Mouse (Mus musculus): ENCODE results near the gene Cln6. TPM values are rescaled to one million over a fixed set of nuclear protein-coding genes. Genes with fewer than 3 reads are reported as not detected.
"Not testable (repeated sequence)": the region's sequence is repeated elsewhere in the genome, so short reads cannot be mapped to it uniquely, and the experiment has no call there.

The Cln6 gene
- total RNA-seq, 2 experiments from 2014 or later: 21.8 to 57.7 TPM

DNA sequence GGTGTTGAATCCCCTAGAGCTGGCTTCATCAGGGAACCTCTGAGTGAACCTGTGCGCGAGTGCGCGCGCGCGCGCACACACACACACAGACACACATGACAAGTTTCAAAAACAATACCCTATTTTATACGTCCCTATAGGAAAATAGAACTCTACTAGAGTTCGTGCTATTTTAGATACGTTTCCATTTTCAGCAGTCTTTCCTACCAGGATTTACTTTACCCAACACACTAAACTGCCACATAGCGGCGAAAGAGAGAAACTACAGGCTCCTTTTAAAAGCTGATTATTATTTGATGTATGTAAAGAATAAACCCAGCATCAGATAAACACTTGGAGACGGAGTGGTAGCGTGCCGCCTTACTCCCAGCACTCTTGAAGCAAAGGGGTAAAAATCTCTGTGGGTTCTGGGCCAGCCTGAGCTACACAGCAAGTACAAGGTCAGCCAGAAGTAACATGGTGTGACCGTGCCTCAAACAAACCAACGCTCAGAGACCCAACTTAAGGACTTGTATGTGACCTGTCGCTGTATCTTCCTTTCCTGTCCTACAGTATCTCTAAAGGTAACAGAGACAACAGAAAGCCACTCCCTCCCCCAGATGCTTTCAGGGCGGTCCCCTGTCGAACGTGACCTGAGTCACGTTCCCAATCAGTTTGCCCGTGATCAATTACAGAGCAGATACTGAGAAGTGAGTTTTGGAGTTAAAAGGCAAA, 10.5 kb upstream of the Cln6 start:
- ATAC-seq (replicated peaks; ENCODE audit: low FRiP score, low TSS enrichment, poor library complexity, severe bottlenecking): peak; percentile 46

DNA sequence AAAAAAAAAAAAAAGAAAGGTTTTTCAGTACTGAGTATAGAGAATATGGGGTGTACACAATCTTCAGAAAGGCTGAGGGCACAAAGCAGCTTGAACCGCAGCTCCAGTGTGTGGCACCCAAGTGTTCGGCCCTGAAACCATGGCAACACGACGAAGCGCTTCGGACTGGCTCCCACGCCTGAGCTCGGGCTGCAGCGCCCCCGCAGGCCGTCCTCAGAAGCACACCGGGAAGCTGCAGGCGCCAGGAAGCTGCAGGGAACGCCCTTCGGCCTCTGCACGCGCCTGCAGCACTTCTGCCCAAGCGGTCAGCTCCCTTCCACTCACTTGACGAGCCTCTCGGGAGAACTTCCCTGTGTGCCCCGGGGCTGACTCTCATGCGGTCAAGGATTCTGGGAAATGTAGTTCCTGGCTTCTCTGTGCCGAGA, 9.9 kb upstream of the Cln6 start:
- peak; percentile 97 for ATAC-seq (replicated peaks; ENCODE audit: low FRiP score, low TSS enrichment, poor library complexity, severe bottlenecking)

- no peak for ATAC-seq (replicated peaks; ENCODE audit: low FRiP score, low TSS enrichment, poor library complexity, severe bottlenecking)
Observed at GRCm38 (mm10) chr9:62829877-62830276, 8.7 kb upstream of the Cln6 start.

DNA sequence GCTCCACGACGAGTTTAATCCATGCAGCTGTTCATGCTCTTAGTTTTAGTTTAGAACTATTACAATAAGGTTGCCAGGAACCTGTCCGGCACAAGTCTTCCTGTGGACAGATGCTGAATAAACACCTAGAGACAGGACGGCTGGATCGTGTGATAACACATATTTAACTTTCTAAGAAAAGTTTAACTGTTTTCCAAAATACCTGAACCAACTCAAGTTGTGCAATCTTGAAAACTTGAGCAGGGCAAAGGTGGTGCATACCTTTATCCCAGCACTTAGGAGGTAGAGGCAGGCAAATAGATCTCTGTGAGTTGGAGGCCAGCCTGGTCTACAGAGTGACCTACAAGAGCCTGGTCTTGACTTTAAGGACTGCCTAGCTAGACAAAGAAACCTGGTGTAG, 3.7 kb upstream of the Cln6 start:
- ATAC-seq (replicated peaks; ENCODE audit: low FRiP score, low TSS enrichment, poor library complexity, severe bottlenecking): no peak

GRCm38 (mm10) chr9:62835705-62836446, 2.7 kb upstream of the Cln6 start:
- no peak for ATAC-seq (replicated peaks; ENCODE audit: low FRiP score, low TSS enrichment, poor library complexity, severe bottlenecking)

DNA sequence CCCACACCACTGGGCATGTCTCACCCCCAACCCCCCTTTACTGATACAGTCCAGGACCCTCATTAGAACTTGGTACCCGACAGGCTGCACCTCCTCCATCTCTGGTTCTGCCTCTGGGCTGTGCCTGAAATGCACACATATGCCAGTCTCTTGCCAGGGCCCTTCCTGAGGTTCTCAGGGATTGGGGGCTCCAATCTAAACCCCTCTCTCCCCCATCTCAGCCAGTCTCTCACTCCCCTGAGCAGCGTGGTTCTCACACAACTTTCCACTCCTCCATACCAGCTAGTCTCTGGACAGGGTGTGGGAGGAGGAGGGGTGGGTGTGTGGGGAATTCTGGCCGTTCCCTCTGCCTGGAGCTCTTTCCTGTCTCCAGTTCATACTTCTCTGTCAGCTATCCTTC, 974 bp upstream of the Cln6 start:
- ATAC-seq (replicated peaks; ENCODE audit: low FRiP score, low TSS enrichment, poor library complexity, severe bottlenecking): no peak

- ATAC-seq (replicated peaks; ENCODE audit: low FRiP score, low TSS enrichment, poor library complexity, severe bottlenecking): no peak
Observed at GRCm38 (mm10) chr9:62838146-62838505, 459 bp upstream of the Cln6 start.

DNA sequence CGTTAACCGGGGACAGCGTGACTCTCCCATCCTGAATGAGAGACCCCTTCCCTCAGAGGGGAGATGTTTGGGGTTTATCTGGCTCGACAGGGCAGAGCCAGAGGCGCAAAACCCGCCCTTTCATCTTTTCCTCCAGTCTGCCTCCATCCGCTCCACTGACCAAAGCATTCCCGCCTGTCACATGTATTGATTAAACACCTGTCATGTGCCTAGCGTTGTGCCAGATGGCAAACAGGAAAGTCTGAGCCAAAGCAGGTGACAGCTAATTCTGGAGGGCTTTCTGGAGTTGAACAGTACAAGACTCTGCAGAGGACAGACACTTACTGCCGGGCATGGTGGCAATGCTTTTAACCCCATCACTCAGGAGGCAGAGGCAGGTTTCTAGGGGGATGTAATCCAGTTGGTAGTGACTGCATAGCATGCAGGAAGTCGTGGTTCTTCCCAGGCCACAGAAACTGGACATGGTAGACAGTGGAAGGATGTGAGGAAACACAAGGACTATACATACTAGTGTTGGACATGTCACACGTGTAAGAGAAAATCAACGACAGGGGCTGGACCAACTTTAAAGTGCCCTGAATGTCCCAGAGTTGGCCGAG, 686 bp downstream of the Cln6 start:
- 0 out of 2 replicates have a peak, but pooled peaks have one; percentile 14 for ATAC-seq (replicated peaks; ENCODE audit: low FRiP score, low TSS enrichment, poor library complexity, severe bottlenecking)

- ATAC-seq (replicated peaks; ENCODE audit: low FRiP score, low TSS enrichment, poor library complexity, severe bottlenecking): no peak
Observed at GRCm38 (mm10) chr9:62843356-62844024, 4.9 kb downstream of the Cln6 start.

- no peak for ATAC-seq (replicated peaks; ENCODE audit: low FRiP score, low TSS enrichment, poor library complexity, severe bottlenecking)
Observed at GRCm38 (mm10) chr9:62844461-62844860, 5.9 kb downstream of the Cln6 start.

DNA sequence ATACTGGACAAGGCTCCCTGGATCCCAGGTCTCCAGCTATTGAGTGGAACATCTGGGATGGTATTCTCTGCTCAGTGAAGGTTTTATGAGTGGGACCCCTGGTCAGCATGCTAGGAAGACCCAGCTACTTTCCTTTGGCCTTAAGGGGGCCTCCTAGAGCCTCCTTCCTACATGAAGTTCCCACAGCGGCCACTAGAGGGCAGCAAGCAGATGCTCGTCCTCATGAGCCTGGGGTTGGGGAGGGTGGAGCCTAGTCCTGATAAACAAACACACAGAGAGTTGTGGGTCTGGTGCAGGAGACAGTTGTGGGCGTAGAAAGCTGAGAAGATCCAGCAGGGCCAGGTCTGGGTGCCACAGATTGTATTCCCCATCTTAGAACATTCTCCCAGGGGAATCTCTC, 9.1 kb downstream of the Cln6 start:
- peak; percentile 89 for ATAC-seq (replicated peaks; ENCODE audit: low FRiP score, low TSS enrichment, poor library complexity, severe bottlenecking)

- no peak for ATAC-seq (replicated peaks; ENCODE audit: low FRiP score, low TSS enrichment, poor library complexity, severe bottlenecking)
Observed at GRCm38 (mm10) chr9:62848641-62849040, 10.1 kb downstream of the Cln6 start.

DNA sequence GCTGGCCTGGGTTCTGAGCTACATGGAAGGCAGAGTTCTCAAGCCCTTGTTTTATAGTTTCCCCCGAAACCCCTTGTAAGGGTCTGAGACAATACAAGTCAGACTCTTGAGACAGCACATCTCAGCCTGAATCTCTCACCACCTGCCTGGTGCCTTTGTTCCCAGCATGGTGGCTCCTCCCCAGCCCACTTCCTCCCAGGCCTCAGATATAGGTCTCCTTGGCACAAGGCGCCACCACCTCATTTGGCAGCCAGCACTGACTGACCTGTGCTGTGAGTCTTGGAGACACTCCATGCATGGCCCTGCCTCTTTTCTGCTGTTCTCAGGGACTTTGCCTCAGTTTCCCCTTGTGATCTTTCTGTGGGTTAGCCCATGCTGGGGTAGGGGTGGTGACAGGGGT, 13.0 kb downstream of the Cln6 start:
- ATAC-seq (replicated peaks; ENCODE audit: low FRiP score, low TSS enrichment, poor library complexity, severe bottlenecking): no peak

DNA sequence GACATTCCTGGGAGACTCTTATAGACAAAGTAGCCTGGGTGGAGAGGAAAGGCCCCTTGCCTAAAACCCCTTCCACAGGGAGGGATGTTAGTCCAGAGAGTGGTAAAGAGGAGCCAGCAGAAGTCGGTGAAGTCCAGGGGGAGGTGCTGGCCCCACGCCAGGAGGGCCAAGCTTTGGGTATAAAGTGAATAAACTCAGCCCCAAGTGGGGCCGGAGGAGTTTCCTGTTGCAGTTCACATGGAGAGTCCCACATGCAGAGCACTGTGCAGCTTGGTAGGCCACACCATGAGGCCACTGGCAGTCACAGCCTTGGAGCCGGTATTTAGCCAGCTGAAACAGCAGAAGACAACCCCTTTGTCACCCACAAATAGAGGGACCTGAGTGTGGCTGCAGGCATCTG, 15.9 kb downstream of the Cln6 start:
- ATAC-seq (replicated peaks; ENCODE audit: low FRiP score, low TSS enrichment, poor library complexity, severe bottlenecking): no peak

- 0 out of 2 replicates have a peak, but pooled peaks have one; percentile 15 for ATAC-seq (replicated peaks; ENCODE audit: low FRiP score, low TSS enrichment, poor library complexity, severe bottlenecking)
Observed at GRCm38 (mm10) chr9:62857216-62857615, 18.6 kb downstream of the Cln6 start.

DNA sequence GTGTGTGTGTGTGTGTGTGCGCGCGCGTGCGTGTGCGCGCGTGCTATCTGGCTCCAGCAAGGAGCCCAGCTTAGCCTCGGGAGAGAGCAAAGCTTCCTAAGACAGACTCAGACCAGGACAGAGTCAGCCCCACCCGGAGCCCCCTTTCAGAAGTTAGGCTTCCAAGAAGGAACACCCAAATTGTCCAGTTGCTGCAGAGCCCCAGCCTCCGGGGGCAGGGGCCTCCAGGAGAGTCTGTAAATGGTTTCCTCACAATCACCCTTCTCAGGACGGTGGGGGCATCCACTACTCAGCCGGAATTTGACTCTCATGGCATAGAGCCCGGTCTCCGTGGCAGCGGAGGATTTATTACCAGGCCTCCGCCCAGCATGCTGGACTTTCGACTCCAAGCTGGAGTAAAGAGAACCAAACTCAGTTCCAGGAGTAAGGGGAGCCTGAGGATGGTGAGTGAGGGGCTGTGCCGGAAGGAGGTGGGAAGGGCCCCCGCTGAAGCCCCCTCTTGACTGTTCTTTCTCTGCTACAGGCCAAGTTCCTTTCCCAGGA, 19.2 kb downstream of the Cln6 start, which contains the start of gene Calml4:
Calml4 (plus strand) TSS at position 362 of the 543 bp plus-strand sequence.
- peak; percentile 67 for ATAC-seq (replicated peaks; ENCODE audit: low FRiP score, low TSS enrichment, poor library complexity, severe bottlenecking)

- peak; percentile 11; the same call in 1 of the 2 replicates for ATAC-seq (replicated peaks; ENCODE audit: low FRiP score, low TSS enrichment, poor library complexity, severe bottlenecking)
Observed at GRCm38 (mm10) chr9:62858266-62859019, 19.9 kb downstream of the Cln6 start.

DNA sequence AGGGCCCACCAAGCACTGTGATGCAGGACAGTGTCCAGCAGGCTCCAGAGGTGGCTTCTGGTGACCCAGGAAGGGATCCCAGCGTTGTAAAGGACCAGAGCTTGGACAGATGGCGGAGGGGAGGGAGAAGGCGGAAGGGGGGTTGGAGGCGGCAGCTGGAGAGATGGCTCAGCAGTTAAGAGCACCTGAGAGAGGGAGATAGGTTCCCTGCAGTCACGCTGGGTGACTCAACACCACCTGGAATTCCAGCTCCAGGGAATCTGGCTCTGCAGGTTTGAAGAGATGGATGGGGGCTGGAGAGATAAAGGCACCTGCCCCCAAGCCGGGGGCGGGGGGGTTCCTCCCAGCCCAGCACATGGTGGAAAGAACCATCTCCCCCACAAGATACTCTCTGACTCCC, 21.5 kb downstream of the Cln6 start:
- not testable (repeated sequence) for ATAC-seq (replicated peaks; ENCODE audit: low FRiP score, low TSS enrichment, poor library complexity, severe bottlenecking)

DNA sequence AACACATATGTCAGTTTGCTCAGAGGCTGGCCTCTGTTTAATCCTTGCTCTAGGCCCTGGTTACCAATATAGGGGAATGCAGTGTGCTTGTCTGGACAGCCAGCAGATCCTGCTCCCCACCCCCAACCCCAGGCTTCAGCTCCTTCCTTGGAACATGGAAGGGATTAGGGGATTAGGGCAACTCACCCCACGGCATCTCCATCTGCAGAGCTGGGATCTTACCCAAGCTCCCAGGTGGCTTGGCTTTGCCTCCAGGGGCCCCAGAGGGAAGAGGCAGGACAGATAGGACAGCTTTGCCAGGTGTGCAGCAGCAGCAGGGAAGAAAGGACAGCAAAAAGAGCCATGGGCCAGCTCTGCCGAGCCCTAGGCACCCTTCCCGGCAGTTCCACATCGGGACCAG, 22.3 kb downstream of the Cln6 start:
- ATAC-seq (replicated peaks; ENCODE audit: low FRiP score, low TSS enrichment, poor library complexity, severe bottlenecking): no peak

Measured in megakaryocyte-erythroid progenitor cell, adult 5-6 weeks (primary cell).